Mouse (Mus musculus) G1E (cell line): Measurements from ENCODE around the gene Mtg2.

Source experiments
- CTCF ChIP-seq: IDR thresholded peaks from 2 replicates; pipeline ENCODE4 v1.5.1; 2012; ENCODE audit warnings: low read depth, low read length, inconsistent platforms, mixed read lengths
- GATA1 ChIP-seq: IDR thresholded peaks from 2 replicates; pipeline ENCODE4 v1.6.1; 2012; ENCODE audit warnings: borderline replicate concordance, low read length, inconsistent platforms, mixed read lengths

DNA sequence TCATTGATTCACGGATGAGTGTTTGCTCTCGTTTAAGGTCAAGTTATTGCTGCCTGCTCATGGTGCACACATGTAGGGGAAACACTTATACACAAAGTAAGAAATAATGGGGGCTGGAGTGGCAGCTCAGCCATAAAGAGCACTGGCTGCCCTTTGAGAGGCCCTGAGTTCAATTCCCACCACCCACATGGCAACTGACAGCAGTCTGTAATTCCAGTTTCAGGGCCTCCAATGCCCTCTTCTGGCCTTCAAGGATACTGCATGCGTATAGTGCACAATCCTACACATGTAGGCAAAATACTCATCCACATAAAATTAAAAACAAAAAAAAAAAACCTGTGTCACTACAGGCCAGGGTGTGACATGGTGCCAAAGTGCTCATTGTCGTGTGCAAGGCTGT, 17.1 kb downstream of the Mtg2 start:
- no peak for TF ChIP-seq CTCF
- TF ChIP-seq GATA1: no peak
